In genomic region chr13:32338513-32339365, GRCm38 (mm10) we compare ENCODE assay signal across 8 mouse cellular contexts. TPM values are rescaled to one million over a fixed set of nuclear protein-coding genes. Genes with fewer than 3 reads are reported as not detected.
A peak's percentile ranks its signal among the peaks of the same experiment; 100 is the strongest.
DNase-seq lines count a peak whose midpoint lies in the region; ATAC-seq and TF ChIP-seq lines count a peak whose summit lies in the region.

Gene Gmds (minus strand): TSS chr13:32338740.

- ATAC-seq in embryonic facial prominence, embryonic 15.5 days (ENCODE audit: insufficient number of reproducible peaks, low FRiP score, low TSS enrichment, low read depth): peak; percentile 100
- ATAC-seq in kidney, embryonic 14.5 days (ENCODE audit: low FRiP score, low TSS enrichment): peak; percentile 99
- ATAC-seq in limb, embryonic 15.5 days (ENCODE audit: insufficient number of reproducible peaks, low FRiP score, low TSS enrichment, low read depth): peak; percentile 99

- 1% methylated on average over 52 of the region's 55 CpGs for WGBS in bone marrow, adult 2 months
- WGBS in embryonic facial prominence, embryonic 15.5 days: 2% methylated on average over 48 of the region's 55 CpGs
- 4% methylated on average over 39 of the region's 55 CpGs for WGBS in kidney, embryonic 14.5 days
- 3% methylated on average over 40 of the region's 55 CpGs for WGBS in limb, embryonic 15.5 days

- H3K4me3 ChIP-seq in bone marrow, adult 2 months (replicated peaks; ENCODE audit: control insufficient read depth, low read depth, low read length): peak within 1 kb of the TSS; percentile 79
- peak within 1 kb of the TSS; percentile 72 for H3K4me3 ChIP-seq in embryonic facial prominence, embryonic 15.5 days (replicated peaks)
- peak within 1 kb of the TSS; percentile 58 for H3K4me3 ChIP-seq in kidney, embryonic 14.5 days (ENCODE audit: low read length)
- H3K4me3 ChIP-seq in limb, embryonic 15.5 days: peak within 1 kb of the TSS; percentile 90

- DNase-seq in 416B (ENCODE audit: low read depth): peak; percentile 95
- DNase-seq in heart, adult 9 months (ENCODE audit: low spot score in 2 of 2): peak; percentile 94 to 96
- peak; percentile 77 to 78 for DNase-seq in monocyte, adult 2 months (ENCODE audit: low read depth in 1 of 2, low spot score in 2 of 2)
- peak; percentile 94 to 95 for DNase-seq in spleen, postnatal 36 days (ENCODE audit: low spot score in 2 of 2)

- no peaks in the 10 kb centered on the region for H3K27me3 ChIP-seq in embryonic facial prominence, embryonic 15.5 days
- no peaks in the 10 kb centered on the region for H3K27me3 ChIP-seq in kidney, embryonic 14.5 days (ENCODE audit: control insufficient read depth, insufficient read depth, low read length)
- H3K27me3 ChIP-seq in limb, embryonic 15.5 days: no peaks in the 10 kb centered on the region

- peak within 1 kb of the TSS; percentile 52 for H3K27ac ChIP-seq in bone marrow, adult 2 months (ENCODE audit: control insufficient read depth, insufficient read depth, low read depth, low read length, poor library complexity)
- peak within 1 kb of the TSS; percentile 71 for H3K27ac ChIP-seq in embryonic facial prominence, embryonic 15.5 days (replicated peaks)
- H3K27ac ChIP-seq in kidney, embryonic 14.5 days (ENCODE audit: low read depth, low read length): peak within 1 kb of the TSS; percentile 55
- peak within 1 kb of the TSS; percentile 79 for H3K27ac ChIP-seq in limb, embryonic 15.5 days

- peak within 1 kb of the TSS; percentile 96 for H3K4me2 ChIP-seq in embryonic facial prominence, embryonic 15.5 days (replicated peaks)
- peak within 1 kb of the TSS; percentile 73 for H3K4me2 ChIP-seq in kidney, embryonic 14.5 days (replicated peaks; ENCODE audit: low read depth, low read length)
- H3K4me2 ChIP-seq in limb, embryonic 15.5 days: peak within 1 kb of the TSS; percentile 92

- no peaks in the 10 kb centered on the region; the same call in 1 of the 2 replicates for H3K36me3 ChIP-seq in embryonic facial prominence, embryonic 15.5 days
- H3K36me3 ChIP-seq in kidney, embryonic 14.5 days (ENCODE audit: control insufficient read depth, insufficient read depth, low read length): no peaks in the 10 kb centered on the region
- H3K36me3 ChIP-seq in limb, embryonic 15.5 days: no peaks in the 10 kb centered on the region

- no peak for TF ChIP-seq CTCF in bone marrow, adult 2 months (IDR thresholded peaks at IDR 0.05; ENCODE audit: control insufficient read depth, insufficient read depth, low read length)

- no peaks in the 10 kb centered on the region for H3K9me3 ChIP-seq in embryonic facial prominence, embryonic 15.5 days (replicated peaks)
- no peaks in the 10 kb centered on the region for H3K9me3 ChIP-seq in kidney, embryonic 14.5 days (ENCODE audit: control insufficient read depth, low read length)
- H3K9me3 ChIP-seq in limb, embryonic 15.5 days: no peaks in the 10 kb centered on the region

- no peaks in the 10 kb centered on the region for H3K4me1 ChIP-seq in bone marrow, adult 2 months (ENCODE audit: control insufficient read depth, insufficient read depth, low read length)
- no peaks in the 10 kb centered on the region; the same call in none of the 2 replicates for H3K4me1 ChIP-seq in embryonic facial prominence, embryonic 15.5 days
- H3K4me1 ChIP-seq in kidney, embryonic 14.5 days (ENCODE audit: control insufficient read depth, insufficient read depth, low read length): peaks cover 7% of the 10 kb centered on the region; the same call in 1 of the 2 replicates
- peaks cover 6% of the 10 kb centered on the region for H3K4me1 ChIP-seq in limb, embryonic 15.5 days

- peak; percentile 34; the same call in 1 of the 2 replicates for TF ChIP-seq POLR2A in bone marrow, adult 2 months (IDR thresholded peaks at IDR 0.05; ENCODE audit: borderline replicate concordance, control insufficient read depth, low read depth, low read length)

- H3K9ac ChIP-seq in embryonic facial prominence, embryonic 15.5 days: peak within 1 kb of the TSS; percentile 79
- H3K9ac ChIP-seq in kidney, embryonic 14.5 days (ENCODE audit: low read depth, low read length): peak within 1 kb of the TSS; percentile 72
- peak within 1 kb of the TSS; percentile 80 for H3K9ac ChIP-seq in limb, embryonic 15.5 days

RNA-seq across cellular contexts. Expression of gene Gmds, which starts in this region (rescaled TPM):
- polyA plus RNA-seq in bone marrow, adult 2 months (2011; ENCODE audit: insufficient read depth, insufficient read length, low replicate concordance, missing spikeins): 2.3 and 4.8 TPM in 2 replicates
- polyA plus RNA-seq in embryonic facial prominence, embryonic 15.5 days (2015; fragmentation: Nextera tagmentation; extraction: Ambion mirVana): 33.0 and 36.3 TPM in 2 replicates
- polyA plus RNA-seq in kidney, embryonic 14.5 days (2014; fragmentation: Nextera tagmentation; extraction: Ambion mirVana): 31.9 and 38.6 TPM in 2 replicates
- 40.1 and 46.8 TPM in 2 replicates for polyA plus RNA-seq in limb, embryonic 15.5 days (2015; fragmentation: Nextera tagmentation; extraction: Ambion mirVana)

Comparison
In these comparisons a context has a peak if more than half of its experiments do, and no peak if none do; other contexts are left out.
1. Peak in every context shown above with its lines: DNase-seq, ATAC-seq, H3K4me3 ChIP-seq and H3K27ac ChIP-seq.